Mouse (Mus musculus): ENCODE data around the gene Tysnd1. TPM values are rescaled to one million over a fixed set of nuclear protein-coding genes. Genes with fewer than 3 reads are reported as not detected.

The Tysnd1 gene
- total RNA-seq, 2 experiments from 2014 or later, result 13.0 to 15.1 TPM

DNA sequence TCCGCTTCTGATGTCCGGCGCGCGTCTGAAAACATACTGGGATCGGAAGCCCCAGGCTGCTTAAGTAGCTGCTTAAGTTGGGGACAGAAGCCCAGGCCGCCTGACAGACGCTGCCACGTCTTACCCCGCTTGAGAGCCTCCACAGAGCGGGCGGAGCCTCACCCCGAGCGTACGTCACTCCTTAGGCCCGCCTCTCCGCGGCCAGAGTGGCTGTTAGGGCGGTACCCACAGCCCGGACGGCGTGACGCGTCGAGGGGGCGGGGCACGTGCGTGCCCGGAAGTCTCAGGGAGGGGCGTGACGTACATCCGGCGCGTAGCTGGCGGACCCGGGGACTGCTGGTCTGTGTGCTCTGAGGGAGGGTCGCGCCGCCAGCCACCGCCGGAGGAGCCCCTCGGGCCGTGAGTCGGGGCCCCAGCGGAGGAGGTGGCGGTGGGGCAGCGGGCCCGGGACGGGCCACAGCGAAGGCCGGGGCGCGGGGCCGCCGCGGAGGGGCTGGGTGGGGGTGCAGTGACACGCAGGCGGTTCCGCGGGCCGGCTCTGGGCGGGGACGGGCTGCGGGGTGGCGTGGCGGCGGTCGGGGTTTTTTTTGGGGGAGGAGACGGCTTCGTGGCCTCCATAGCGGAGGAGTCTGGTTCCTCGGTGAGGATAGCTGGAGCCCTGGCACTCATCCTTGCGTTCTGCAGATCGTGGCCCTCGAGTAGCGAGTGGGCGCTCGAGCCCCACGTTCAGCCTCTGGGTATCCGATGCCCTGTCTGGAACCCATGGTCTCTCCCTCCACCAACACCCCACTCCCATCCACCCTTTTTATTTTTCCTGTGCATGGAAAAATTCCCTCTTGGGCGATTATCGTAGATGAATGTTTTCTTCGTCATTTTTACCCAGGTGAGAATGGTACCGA lies 15.1 kb upstream of the Tysnd1 start, which contains the start of gene Sar1a:
Gene Sar1a, plus strand, starts transcription at position 285 of the 899 bp plus-strand sequence.
- DNase-seq (ENCODE audit: low spot score), result peak; percentile 98

DNA sequence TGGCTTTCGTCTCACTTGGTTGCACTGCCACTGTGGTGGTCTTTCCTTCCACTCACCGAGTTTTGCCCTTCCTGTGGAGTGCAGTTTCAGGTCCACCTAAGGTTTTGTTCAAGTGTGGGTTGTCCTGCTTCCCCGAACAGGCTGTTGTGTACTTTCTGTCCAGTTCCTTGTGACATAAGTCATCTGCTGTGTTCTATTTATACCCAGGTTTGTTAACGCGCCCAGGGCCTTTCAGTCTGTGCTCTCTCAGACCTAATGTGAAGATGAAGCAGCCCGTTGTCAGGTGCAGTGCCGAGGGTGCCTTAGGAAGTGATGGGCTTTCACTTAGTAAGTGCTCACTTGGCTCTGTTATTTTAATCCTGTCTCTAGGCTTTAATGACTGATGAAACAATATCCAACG lies 5.9 kb upstream of the Tysnd1 start:
- DNase-seq (ENCODE audit: low spot score), result peak; percentile 58

DNA sequence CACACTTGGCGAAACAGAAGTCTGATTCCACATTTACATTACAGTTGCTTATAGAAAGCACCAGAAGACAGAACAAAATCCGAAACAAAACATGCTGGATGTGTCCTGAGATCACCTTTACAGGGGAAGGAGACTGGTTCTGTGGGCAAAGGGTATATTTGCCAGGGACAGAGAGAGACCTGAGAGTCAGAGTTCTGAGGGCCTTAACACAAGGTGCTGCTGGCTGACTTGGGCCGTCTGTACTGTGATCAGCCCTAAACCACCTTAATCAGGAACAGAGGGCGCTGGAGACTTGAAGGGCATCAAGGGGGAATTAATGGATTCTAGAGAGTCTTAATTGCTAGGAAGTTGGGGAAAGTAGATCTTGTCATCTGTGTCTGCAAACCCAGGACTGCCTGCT lies 1.8 kb upstream of the Tysnd1 start:
- no peak for DNase-seq (ENCODE audit: low spot score)

DNA sequence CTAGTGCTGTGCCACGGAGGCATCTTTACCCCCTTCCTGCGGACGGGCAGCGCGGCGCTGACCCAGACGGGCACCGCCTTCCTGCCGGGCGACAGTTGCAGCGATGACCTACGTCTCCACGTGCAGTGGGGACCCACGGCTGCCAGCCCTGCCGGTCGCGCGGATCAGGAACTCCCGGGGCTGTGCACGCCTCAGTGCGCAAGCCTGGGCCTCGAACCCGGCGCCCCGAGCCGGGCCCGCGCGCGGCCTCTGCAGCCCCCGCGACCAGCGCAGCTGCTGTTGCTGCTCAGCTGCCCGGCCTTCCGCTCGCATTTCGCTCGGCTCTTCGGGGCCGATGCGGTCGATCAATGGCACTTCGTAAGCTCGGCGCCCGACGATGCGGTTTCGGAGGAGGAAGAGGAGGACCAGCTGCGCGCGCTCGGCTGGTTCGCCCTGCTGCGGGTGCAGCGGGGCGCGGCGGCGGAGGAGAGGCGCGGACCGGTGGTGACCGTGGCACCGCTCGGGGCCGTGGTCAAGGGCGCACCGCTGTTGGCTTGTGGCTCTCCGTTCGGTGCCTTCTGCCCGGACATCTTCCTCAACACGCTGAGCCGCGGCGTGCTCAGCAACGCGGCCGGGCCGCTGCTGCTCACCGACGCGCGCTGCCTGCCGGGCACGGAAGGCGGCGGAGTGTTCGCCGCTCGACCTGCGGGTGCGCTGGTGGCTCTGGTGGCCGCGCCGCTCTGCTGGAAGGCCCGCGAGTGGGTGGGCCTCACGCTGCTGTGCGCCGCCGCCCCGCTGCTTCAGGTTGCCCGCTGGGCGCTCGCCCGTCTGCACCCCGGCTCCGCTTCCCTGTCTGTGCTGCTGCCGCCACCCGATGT lies 617 bp downstream of the Tysnd1 start:
- DNase-seq (ENCODE audit: low spot score), result no peak

DNA sequence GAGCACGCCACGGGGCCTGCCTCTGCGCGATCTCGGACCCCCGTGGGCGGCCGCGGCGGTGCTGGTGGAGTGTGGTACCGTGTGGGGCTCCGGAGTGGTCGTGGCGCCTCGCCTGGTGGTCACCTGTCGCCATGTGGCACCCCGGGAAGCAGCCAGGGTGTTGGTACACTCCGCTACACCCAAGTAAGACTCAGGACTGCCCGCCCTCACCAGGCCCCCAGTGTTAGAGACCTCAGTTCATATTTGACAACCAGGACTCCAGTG lies 1.2 kb downstream of the Tysnd1 start:
- no peak for DNase-seq (ENCODE audit: low spot score)

DNA sequence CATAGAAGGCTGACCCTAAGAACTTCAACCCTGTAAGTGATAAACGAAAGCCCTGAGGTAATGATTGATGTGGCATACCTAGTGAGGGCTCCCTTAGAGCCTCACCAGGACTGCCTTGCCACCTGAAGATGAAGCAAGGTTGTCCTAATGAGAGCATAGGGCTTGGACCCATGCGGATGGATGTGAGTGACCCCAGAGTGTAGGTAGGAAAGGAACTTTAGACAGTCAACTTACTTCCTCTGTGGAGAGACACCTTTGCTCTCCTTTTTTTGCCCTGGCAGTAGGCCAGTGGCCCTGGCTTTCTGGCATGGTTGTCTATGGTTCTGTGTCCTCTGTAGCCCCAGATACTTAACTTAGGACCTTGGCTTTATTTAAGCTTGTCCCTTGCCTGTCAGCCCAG lies 1.7 kb downstream of the Tysnd1 start:
- DNase-seq (ENCODE audit: low spot score), result no peak

DNA sequence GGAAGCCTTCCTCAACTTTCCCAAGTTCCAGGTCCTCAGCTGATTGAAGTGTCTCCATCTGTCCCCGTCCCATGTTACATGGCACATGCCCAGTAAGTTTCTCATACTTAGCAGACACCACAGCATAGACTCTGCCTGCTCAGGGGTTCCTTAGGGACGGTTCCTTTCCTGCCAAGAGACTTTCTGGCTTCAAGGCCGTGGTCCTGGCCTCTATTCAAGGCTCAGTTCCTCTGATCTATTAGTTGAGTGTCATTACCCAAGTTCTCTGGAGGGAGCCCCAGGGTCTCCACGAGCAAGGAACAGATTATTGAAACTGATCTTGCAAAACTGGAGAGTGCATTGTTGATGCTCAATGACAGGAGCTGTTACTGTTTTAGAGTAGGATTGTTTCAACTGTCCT lies 9.3 kb downstream of the Tysnd1 start:
- no peak for DNase-seq (ENCODE audit: low spot score)

DNA sequence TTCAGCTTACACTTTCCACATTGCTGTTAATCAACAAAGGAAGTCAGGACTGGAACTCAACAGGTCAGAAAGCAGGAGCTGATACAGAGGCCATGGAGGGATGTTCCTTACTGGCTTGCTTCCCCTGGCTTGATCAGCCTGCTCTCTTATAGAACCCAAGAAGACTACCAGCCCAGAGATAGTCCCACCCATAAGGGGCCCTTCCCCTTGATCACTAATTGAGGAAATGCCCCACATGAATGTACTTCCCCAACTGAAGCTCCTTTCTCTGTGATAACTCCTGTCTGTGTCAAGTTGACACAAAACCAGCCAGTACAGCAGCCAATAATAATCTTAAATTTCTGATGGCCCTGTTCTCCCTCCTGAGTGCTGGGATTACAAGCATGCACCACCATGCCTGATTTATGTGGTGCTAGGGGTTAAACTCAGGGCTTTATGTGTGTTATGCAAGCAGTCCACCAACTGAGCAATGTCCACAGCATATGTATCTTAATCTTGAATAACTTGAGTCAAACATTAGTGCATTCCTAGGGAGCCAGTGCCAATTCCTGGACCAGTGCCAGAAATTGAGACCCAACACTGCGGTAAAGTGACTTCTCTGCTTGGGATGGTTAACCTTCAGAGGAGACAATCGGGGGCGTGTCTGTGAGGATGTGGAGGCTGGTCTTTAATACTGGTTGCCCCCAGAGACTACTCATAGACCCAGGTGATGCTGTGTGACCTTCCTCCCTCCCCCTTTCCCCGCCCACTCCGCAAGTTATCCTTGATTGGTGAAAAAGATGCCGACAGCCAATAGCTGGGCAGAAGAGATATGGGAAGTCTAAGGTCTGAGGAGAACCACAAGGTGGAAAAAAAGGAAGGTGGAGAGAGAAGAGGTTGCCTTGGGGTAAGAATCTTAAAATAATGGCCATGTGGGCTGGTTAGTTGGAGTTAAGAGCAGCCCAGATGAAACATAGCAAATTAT lies 11.4 kb downstream of the Tysnd1 start:
- DNase-seq (ENCODE audit: low spot score), result no peak

DNA sequence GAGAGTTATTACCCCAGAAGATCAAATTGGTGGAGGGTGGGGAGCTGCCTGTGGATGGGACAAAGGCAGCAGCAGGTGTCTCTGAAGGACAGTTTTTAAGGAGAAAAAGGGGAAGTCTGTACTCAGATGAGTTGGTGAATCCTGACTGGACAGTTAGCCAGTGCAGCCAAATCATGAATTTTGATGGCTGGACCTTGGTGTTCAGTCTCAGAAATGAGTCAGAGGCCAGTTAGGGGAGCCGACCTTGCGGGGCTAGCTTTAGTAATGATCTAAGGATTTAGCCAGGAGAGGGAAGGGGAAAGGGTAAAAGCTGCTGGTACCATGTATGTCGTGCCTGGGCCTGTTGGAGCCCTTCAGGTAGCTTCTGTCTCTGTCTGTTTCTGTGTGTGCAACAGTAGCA lies 18.3 kb downstream of the Tysnd1 start:
- DNase-seq (ENCODE audit: low spot score), result no peak

DNA sequence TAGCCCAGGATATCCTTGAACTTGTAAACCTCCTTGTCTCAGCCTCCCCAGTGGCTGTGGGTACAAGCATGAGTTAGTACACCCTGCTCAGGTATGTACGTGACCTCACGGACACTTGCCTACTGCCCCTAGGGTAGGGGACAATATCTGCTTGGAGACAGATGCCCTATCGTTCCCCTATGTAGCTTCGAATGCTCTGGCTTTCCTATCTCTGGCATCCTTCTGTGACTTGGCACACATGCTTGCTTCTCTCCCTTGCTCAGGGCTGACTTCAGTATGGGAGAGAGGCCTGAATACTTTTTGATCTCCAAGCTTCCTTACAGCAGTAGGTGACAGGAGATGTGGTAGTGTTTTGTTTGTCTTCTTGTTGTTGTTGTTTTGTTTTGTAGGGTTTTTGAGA lies 18.8 kb downstream of the Tysnd1 start:
- no peak for DNase-seq (ENCODE audit: low spot score)

DNA sequence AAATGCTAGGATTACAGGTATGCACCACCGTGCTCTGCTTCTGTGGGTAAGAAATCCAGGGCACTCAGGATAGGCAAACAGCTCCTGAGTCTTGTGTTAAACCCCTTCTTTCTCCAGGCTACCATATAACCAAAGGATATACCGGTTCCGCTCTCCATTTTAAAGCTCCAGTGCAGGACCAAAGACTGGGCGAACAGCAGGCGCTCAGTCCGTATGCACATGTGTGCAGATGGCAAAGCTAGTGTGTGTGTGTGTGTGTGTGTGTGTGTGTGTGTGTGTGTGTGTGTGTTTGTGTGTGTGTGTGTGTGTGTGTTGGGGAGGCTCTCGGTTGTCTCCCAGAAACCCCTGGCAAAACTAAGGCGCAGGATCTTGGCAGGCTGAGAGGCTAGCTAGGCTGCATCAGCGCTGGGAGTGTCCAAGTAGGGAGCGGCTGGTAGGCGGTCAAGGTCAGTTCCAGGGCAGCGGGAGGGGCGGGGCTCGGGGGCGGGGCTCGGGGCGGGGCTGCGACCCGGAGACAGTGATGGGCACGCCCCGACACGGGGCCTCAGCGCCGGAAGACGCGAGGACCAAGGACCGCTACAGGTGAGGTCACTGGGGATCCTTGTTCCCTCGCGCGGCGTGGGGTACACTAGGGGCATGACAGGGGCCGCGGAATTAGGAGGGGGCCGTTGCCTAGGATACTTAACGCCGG lies 19.6 kb downstream of the Tysnd1 start, which contains the start of gene Aifm2:
Gene Aifm2, plus strand, starts transcription at position 493 of the 691 bp plus-strand sequence.
- peak; percentile 72 for DNase-seq (ENCODE audit: low spot score)

DNA sequence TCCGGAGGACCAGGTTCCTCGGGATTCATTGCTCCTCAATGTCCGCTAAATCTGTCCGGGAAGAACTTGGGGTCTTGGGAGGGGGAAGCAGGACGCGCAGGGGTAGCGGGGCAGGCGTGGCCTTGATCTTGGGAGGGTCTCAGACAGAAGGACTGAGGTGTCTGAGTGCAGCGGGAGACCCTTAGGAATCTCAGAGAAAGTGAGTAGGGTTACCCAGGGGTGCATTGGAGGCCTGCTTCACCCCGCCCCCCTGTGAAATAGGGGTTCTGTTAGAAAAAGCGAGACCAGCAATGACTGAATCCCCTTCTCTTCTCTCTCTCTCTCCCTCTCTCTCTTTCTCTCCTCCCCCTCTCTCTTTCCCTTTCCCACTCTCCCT lies 20.1 kb downstream of the Tysnd1 start:
- no peak for DNase-seq (ENCODE audit: low spot score)

DNA sequence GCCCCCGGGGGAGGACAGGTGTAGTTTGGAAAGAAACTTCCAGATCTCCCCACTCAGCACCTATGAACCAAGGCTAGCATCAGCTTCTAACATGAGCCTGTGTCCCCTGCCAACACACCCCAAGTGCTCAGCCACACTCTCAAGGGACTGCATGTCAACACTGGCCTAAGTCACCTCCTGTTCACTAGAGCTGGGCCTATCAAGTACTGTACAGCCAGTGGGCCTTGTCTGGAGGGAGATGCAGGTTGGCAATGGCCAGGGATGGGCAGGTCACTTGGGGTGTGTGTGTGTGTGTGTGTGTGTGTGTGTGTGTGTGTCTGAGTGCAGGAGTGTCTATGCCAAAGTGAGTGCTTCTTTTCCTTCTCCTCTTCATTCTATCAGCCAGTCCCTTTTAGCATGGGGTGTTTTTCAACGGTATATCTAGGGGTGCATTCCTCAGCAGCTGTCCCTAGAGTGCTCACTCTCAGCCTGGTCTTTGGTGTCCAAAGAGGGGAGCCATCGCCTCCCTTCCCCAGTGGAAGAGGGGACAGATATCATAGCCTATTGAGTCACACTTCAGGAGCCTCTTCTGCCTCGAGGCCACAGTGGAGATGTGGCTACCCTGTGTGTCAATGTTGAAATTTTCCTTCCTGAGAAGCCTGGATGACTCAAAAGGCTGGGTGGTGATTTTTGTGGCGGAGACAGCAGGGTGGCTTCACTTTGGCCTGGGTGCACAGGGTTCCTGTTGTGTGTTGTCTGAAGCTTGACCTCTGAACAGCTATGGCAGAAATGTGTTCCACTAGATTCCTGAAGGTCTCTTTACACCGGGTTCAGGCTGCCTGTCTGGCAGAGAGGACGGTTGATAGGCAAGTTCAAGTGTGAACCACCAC lies 20.9 kb downstream of the Tysnd1 start:
- DNase-seq (ENCODE audit: low spot score), result no peak

DNA sequence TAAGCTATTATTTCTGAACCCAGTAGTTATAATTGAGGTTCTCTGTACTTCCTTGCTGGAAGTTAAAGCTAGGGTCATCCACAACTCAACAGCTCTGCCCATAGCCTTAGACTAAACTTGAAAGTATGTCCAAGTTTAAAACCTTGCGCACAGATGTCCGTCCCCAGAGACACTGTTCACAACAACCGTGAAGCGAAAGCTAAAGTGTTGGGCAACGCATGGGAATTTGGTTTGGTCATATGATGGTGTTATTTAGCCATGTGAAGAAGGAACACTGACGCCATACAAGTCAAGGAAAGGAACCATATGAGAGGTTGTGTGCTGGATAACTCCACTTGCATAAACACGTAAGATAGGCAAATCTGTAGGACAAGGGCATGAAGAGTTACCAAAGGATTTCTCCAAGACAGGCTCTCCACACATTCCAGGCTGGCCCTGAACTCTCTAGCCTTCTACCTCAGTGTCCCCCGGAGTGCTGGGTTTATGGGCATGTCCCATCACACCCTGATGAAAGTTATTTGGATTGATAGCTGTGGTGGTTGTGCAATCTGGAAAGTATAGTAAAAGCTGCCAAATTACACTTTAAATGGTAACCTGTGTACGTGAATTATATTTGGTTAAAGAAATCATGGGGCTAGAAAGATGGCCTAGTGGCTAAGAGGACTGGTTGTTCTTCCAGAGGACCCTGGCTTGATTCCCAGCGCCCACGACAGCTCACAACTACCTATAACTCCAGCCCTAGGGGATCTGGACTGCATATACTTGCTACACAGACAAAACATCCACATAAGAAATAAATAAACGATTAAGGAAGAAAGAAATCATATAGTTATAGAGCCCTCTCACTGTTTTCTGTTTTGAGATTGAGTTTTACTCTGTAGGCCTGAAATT lies 22.3 kb downstream of the Tysnd1 start:
- DNase-seq (ENCODE audit: low spot score), result no peak

DNA sequence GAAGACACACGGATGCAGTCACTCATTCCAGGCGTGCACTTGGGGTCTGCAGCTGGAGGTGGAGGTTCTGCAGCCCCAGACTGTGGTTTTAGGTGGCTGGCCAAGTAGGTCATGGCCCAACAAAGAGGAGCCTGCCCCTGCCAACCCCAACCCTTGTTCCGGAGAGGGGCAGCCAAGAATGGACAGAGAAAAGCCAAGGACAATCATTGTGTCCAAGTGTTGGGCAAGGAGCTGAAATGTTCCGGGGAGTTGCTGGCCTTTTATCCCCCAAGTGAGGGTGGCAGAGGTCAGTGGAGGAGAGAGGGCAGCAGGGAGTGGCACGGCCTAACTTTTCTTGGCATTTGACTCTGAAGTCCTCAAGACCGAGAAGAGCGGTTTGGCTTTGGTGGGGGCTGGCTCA lies 25.0 kb downstream of the Tysnd1 start:
- DNase-seq (ENCODE audit: low spot score), result no peak

DNA sequence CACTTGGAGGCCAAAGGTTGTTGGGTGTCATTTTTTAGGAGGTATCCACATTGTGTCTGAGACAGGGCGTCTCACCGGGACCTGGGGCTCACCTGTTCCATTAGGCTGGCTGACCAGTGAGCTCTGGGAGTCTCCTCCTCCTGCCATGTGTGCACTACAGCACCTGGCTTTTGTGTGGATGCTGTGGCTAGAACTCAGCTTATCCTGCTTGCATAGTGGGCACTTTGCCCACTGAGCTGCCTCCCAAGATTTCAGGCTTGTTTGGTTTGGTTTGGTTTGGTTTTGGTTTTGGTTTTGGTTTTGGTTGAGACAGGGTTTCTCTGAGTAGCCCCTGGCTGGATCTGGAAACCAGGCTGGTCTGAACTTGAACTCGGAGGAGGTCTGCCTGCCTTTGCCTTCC lies 26.9 kb downstream of the Tysnd1 start:
- DNase-seq (ENCODE audit: low spot score), result no peak

DNA sequence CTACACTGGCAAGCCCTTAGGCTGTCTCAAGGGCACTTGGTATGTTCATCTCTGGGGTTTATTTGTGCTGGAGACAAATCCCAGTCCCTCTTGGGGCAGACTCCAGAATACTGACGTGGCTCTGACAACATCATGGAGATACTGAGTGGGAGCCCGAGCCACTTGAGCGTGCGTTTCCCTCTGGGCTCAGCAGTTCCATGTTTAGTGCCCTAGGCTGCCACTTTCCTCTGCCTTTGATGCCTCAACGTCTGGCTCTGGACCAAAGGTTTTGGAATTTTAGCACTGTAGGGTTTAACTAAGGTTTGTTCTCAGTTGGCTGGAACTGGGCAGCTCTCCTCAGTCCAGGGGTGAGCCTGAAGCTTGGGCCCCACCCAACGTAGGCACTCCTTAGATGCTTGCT lies 28.0 kb downstream of the Tysnd1 start:
- no peak for DNase-seq (ENCODE audit: low spot score)

DNA sequence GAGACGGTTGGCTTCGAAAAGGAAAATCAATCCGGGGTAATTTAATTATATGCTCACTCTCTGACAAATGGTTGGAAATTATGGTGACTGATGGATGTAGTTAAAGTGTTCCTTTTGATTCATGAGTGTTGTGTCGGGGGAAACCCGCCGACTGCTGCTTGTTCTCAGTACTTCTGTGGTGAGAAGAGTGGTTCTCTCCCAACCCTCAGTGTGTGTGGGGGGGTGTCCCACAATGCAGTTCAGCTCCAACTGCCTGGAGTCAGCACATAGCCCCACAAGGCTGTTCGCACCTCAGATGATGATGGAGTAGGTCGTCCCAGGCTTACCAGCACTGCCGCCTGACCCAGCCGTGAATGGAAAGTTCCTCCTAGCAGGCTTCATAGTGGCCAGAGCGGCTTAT lies 33.9 kb downstream of the Tysnd1 start:
- DNase-seq (ENCODE audit: low spot score), result no peak

DNA sequence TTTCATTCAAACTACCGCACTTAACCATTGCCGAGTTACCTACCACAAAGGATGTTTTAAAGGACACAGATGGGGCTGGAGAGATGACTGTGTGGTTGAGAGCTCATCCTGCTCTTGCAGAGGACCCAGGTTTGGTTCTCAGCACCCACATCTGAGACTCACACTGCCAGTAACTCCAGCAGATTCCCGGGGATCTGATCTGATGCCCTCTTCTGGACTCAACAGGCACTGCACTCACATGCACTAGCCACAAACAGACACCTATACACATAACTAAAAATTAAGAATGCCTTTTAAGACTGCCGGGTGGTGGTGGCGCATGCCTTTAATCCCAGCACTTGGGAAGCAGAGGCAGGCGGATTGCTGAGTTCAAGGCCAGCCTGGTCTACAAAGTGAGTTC lies 34.9 kb downstream of the Tysnd1 start:
- no peak for DNase-seq (ENCODE audit: low spot score)
